Mouse (Mus musculus) ovary, adult 18-20 months (tissue): ENCODE results near the gene 4930444G20Rik.
"Not testable (repeated sequence)": the region's sequence is repeated elsewhere in the genome, so short reads cannot be mapped to it uniquely, and the experiment has no call there.

Experiments
- DNase-seq: peaks from one replicate; pipeline ENCODE4 v3.0.0; 2022; ENCODE audit warnings: low spot score, mixed read lengths

4930444G20Rik gene

GRCm38 (mm10) chr10:22067979-22068378 lies at the start of gene 4930444G20Rik:
TSS of gene 4930444G20Rik (minus strand) at chr10:22068079.
- not testable (repeated sequence) for DNase-seq

- no peak for DNase-seq
These were observed 6.7 kb upstream of the 4930444G20Rik start for GRCm38 (mm10) chr10:22074531-22074930.

GRCm38 (mm10) chr10:22072739-22073138 lies 4.9 kb upstream of the 4930444G20Rik start:
- DNase-seq, result no peak

- DNase-seq, result no peak
These were observed 2.7 kb upstream of the 4930444G20Rik start for GRCm38 (mm10) chr10:22070576-22070975.

- DNase-seq, result no peak
These were observed 2.3 kb upstream of the 4930444G20Rik start for GRCm38 (mm10) chr10:22070168-22070567.

GRCm38 (mm10) chr10:22059415-22059814 lies 8.5 kb downstream of the 4930444G20Rik start:
- DNase-seq, result no peak

- no peak for DNase-seq
These were observed 8.9 kb downstream of the 4930444G20Rik start for GRCm38 (mm10) chr10:22059026-22059325.

- peak; percentile 89 for DNase-seq
These were observed 9.5 kb downstream of the 4930444G20Rik start for GRCm38 (mm10) chr10:22058218-22059025.

- no peak for DNase-seq
These were observed 12.6 kb downstream of the 4930444G20Rik start for GRCm38 (mm10) chr10:22055308-22055707.

- not testable (repeated sequence) for DNase-seq
These were observed 31.6 kb downstream of the 4930444G20Rik start for GRCm38 (mm10) chr10:22036256-22036655.

GRCm38 (mm10) chr10:22034303-22034702 lies 33.6 kb downstream of the 4930444G20Rik start:
- no peak for DNase-seq

GRCm38 (mm10) chr10:22018618-22019017 lies 49.3 kb downstream of the 4930444G20Rik start:
- DNase-seq, result no peak

GRCm38 (mm10) chr10:22017469-22018159 lies 50.3 kb downstream of the 4930444G20Rik start:
- no peak for DNase-seq
